Mouse (Mus musculus) lung, embryonic 16.5 days (tissue): ENCODE measurements around the gene Nebl. TPM values are rescaled to one million over a fixed set of nuclear protein-coding genes. Genes with fewer than 3 reads are reported as not detected.
A peak's percentile ranks its signal among the peaks of the same experiment; 100 is the strongest.

Experiments
- ATAC-seq: fragments of 200-750 bp; cut with Nextera tagmentation; 2 replicates; pipeline ENCODE4 v1.8.0; 2017; ENCODE audit warnings: low read depth, mild to moderate bottlenecking, moderate library complexity
- H3K27ac ChIP-seq: fragments of 300-500 bp; sonication (generic); 2 replicates; pipeline ENCODE4 v1.5.1; 2014; ENCODE audit warnings: mild to moderate bottlenecking, control low read depth, low read length
- H3K27me3 ChIP-seq: fragments of 300-500 bp; sonication (generic); 2 replicates; pipeline ENCODE4 v1.6.1; 2014; ENCODE audit warnings: low read depth, low read length, mixed read lengths; ENCODE audit not compliant: control insufficient read depth, insufficient read depth
- H3K36me3 ChIP-seq: fragments of 300-500 bp; sonication (generic); 2 replicates; pipeline ENCODE4 v1.6.1; 2014; ENCODE audit warnings: low read length; ENCODE audit not compliant: control insufficient read depth, insufficient read depth
- H3K4me1 ChIP-seq: fragments of 300-500 bp; sonication (generic); replicated peaks from 2 replicates; pipeline ENCODE4 v1.6.1; 2014; ENCODE audit warnings: low read length, mixed read lengths; ENCODE audit not compliant: control insufficient read depth, insufficient read depth
- H3K4me2 ChIP-seq: fragments of 300-500 bp; sonication (generic); 2 replicates; pipeline ENCODE4 v1.6.1; 2014; ENCODE audit warnings: low read depth, low read length, control low read depth
- H3K4me3 ChIP-seq: fragments of 300-500 bp; sonication (generic); 2 replicates; pipeline ENCODE4 v1.5.1; 2014; ENCODE audit warnings: mild to moderate bottlenecking, low read length, control low read depth
- H3K9ac ChIP-seq: fragments of 300-500 bp; sonication (generic); 2 replicates; pipeline ENCODE4 v1.6.1; 2014; ENCODE audit warnings: low read length, control low read depth
- H3K9me3 ChIP-seq: fragments of 300-500 bp; sonication (generic); 2 replicates; pipeline ENCODE4 v1.6.1; 2016; ENCODE audit warnings: low read length; ENCODE audit not compliant: control insufficient read depth
- WGBS: fragments of 180-500 bp; shearing (Covaris S2); extraction: QIAGEN DNeasy Blood & Tissue Kit; methylation state at CpG from one replicate; pipeline ENCODE4 v1.1.7; 2014; 5-methylcytosine and 5-hydroxymethylcytosine counted together
- polyA plus RNA-seq: library from polyadenylated mRNA; unstranded; fragments of >200 nt; fragmentation: Nextera tagmentation; extraction: Ambion mirVana; gene quantifications from 2 replicates; pipeline ENCODE4 v1.2.1, GENCODE M21; 2015

The Nebl gene
- polyA plus RNA-seq, 1 experiment from 2014 or later: 44.3 TPM

- H3K4me2 ChIP-seq: no peak overlapping the region
- H3K4me3 ChIP-seq: no peak overlapping the region
- no peak for ATAC-seq
- H3K9ac ChIP-seq: no peak overlapping the region
- 69% methylated on average over 4 of the region's 4 CpGs for WGBS
- no peaks in the 10 kb centered on the region for H3K27me3 ChIP-seq
- H3K27ac ChIP-seq: no peak overlapping the region
- no peaks in the 10 kb centered on the region for H3K36me3 ChIP-seq
- no peaks in the 10 kb centered on the region for H3K4me1 ChIP-seq
- no peaks in the 10 kb centered on the region for H3K9me3 ChIP-seq
Observed at GRCm38 (mm10) chr2:17698161-17699087, 32.8 kb downstream of the Nebl start.

GRCm38 (mm10) chr2:17692926-17693325 lies 38.3 kb downstream of the Nebl start:
- Histone ChIP-seq H3K4me3 (no peak overlapping the region), H3K27ac (no peak overlapping the region), H3K9ac (no peak overlapping the region), H3K9me3 (no peaks in the 10 kb centered on the region), H3K27me3 (no peaks in the 10 kb centered on the region), H3K4me2 (no peak overlapping the region), H3K36me3 (no peaks in the 10 kb centered on the region), H3K4me1 (no peaks in the 10 kb centered on the region)
- 84% methylated on average over 2 of the region's 2 CpGs for WGBS
- ATAC-seq: no peak

- no peak overlapping the region for H3K9ac ChIP-seq
- H3K9me3 ChIP-seq: no peaks in the 10 kb centered on the region
- no peak overlapping the region for H3K27ac ChIP-seq
- ATAC-seq: no peak
- whole genome bisulfite sequencing: 71% methylated on average over 5 of the region's 5 CpGs
- H3K4me3 ChIP-seq: no peak overlapping the region
- no peaks in the 10 kb centered on the region for H3K36me3 ChIP-seq
- no peaks in the 10 kb centered on the region for H3K27me3 ChIP-seq
- H3K4me2 ChIP-seq: no peak overlapping the region
- no peaks in the 10 kb centered on the region; the same call in 1 of the 2 replicates for H3K4me1 ChIP-seq
Observed at GRCm38 (mm10) chr2:17690264-17690663, 41.0 kb downstream of the Nebl start.

GRCm38 (mm10) chr2:17687141-17687540 lies 44.1 kb downstream of the Nebl start:
- Histone ChIP-seq H3K27ac (no peak overlapping the region), H3K36me3 (no peaks in the 10 kb centered on the region), H3K4me1 (peaks cover 10% of the 10 kb centered on the region), H3K27me3 (no peaks in the 10 kb centered on the region), H3K4me3 (no peak overlapping the region), H3K4me2 (no peak overlapping the region), H3K9ac (no peak overlapping the region), H3K9me3 (no peaks in the 10 kb centered on the region)
- WGBS: 86% methylated on average over 6 of the region's 6 CpGs
- ATAC-seq: no peak

GRCm38 (mm10) chr2:17683326-17684040 lies 47.8 kb downstream of the Nebl start:
- H3K9me3 ChIP-seq: no peaks in the 10 kb centered on the region
- WGBS: 55% methylated on average over 4 of the region's 4 CpGs
- no peak overlapping the region for H3K4me3 ChIP-seq
- no peak overlapping the region for H3K4me2 ChIP-seq
- H3K36me3 ChIP-seq: no peaks in the 10 kb centered on the region
- peak; percentile 60; the same call in 1 of the 2 replicates for ATAC-seq
- H3K27me3 ChIP-seq: no peaks in the 10 kb centered on the region
- peak overlapping the region; percentile 69 for H3K27ac ChIP-seq
- peaks cover 10% of the 10 kb centered on the region for H3K4me1 ChIP-seq
- H3K9ac ChIP-seq: no peak overlapping the region

- H3K4me3 ChIP-seq: no peak overlapping the region
- no peaks in the 10 kb centered on the region for H3K36me3 ChIP-seq
- H3K27ac ChIP-seq: no peak overlapping the region
- no peak for ATAC-seq
- H3K4me2 ChIP-seq: no peak overlapping the region
- no peaks in the 10 kb centered on the region for H3K9me3 ChIP-seq
- H3K9ac ChIP-seq: no peak overlapping the region
- no peaks in the 10 kb centered on the region for H3K4me1 ChIP-seq
- no peaks in the 10 kb centered on the region for H3K27me3 ChIP-seq
- WGBS: 88% methylated on average over 10 of the region's 10 CpGs
Observed at GRCm38 (mm10) chr2:17672156-17672555, 59.1 kb downstream of the Nebl start.

GRCm38 (mm10) chr2:17671566-17671965 lies 59.7 kb downstream of the Nebl start:
- Histone ChIP-seq H3K9ac (no peak overlapping the region), H3K9me3 (no peaks in the 10 kb centered on the region), H3K27ac (no peak overlapping the region), H3K4me3 (no peak overlapping the region), H3K36me3 (no peaks in the 10 kb centered on the region), H3K4me1 (no peaks in the 10 kb centered on the region), H3K27me3 (no peaks in the 10 kb centered on the region), H3K4me2 (no peak overlapping the region)
- no peak for ATAC-seq
- 80% methylated on average over 8 of the region's 8 CpGs for WGBS

- Histone ChIP-seq H3K27me3 (no peaks in the 10 kb centered on the region), H3K4me2 (no peak overlapping the region), H3K4me3 (no peak overlapping the region), H3K4me1 (no peaks in the 10 kb centered on the region), H3K36me3 (no peaks in the 10 kb centered on the region), H3K9ac (no peak overlapping the region), H3K9me3 (no peaks in the 10 kb centered on the region), H3K27ac (no peak overlapping the region)
- 51% methylated on average over 10 of the region's 10 CpGs for WGBS
- ATAC-seq: no peak
Observed at GRCm38 (mm10) chr2:17669953-17670352, 61.3 kb downstream of the Nebl start.

GRCm38 (mm10) chr2:17669000-17669399 lies 62.3 kb downstream of the Nebl start:
- WGBS: 53% methylated on average over 2 of the region's 2 CpGs
- H3K27ac ChIP-seq: no peak overlapping the region
- no peak for ATAC-seq
- H3K4me2 ChIP-seq: no peak overlapping the region
- H3K4me3 ChIP-seq: no peak overlapping the region
- no peak overlapping the region for H3K9ac ChIP-seq
- no peaks in the 10 kb centered on the region for H3K4me1 ChIP-seq
- H3K27me3 ChIP-seq: no peaks in the 10 kb centered on the region
- H3K36me3 ChIP-seq: no peaks in the 10 kb centered on the region
- no peaks in the 10 kb centered on the region for H3K9me3 ChIP-seq
